Mouse (Mus musculus) hindlimb bud, embryonic 11.5 days (tissue): ENCODE results near the gene Lepr.
"Not testable (repeated sequence)": the region's sequence is repeated elsewhere in the genome, so short reads cannot be mapped to it uniquely, and the experiment has no call there.

Source experiments
- DNase-seq: peaks from one replicate; pipeline ENCODE4 v3.0.0-alpha.2; 2012; ENCODE audit warnings: low read depth, low spot score; ENCODE audit errors: extremely low spot score

Lepr gene

GRCm38 (mm10) chr4:101715302-101715701 lies 1.9 kb upstream of the Lepr start:
- DNase-seq: no peak

GRCm38 (mm10) chr4:101715805-101716204 lies 1.4 kb upstream of the Lepr start:
- DNase-seq: no peak

- no peak for DNase-seq
These were observed 1.9 kb downstream of the Lepr start for GRCm38 (mm10) chr4:101718991-101719580.

- DNase-seq: no peak
These were observed 4.5 kb downstream of the Lepr start for GRCm38 (mm10) chr4:101721705-101722104.

GRCm38 (mm10) chr4:101741973-101742372 lies 24.8 kb downstream of the Lepr start:
- DNase-seq: no peak

GRCm38 (mm10) chr4:101745534-101745933 lies 28.3 kb downstream of the Lepr start:
- DNase-seq: no peak

- no peak for DNase-seq
These were observed 43.3 kb downstream of the Lepr start for GRCm38 (mm10) chr4:101760490-101760889.

- DNase-seq: not testable (repeated sequence)
These were observed 126.7 kb downstream of the Lepr start, which contains the start of gene B020004J07Rik for GRCm38 (mm10) chr4:101843923-101844322. TSS of gene B020004J07Rik (minus strand) at chr4:101844023.

- no peak for DNase-seq
These were observed 133.7 kb downstream of the Lepr start for GRCm38 (mm10) chr4:101850908-101851307.

GRCm38 (mm10) chr4:101860873-101861272 lies 143.7 kb downstream of the Lepr start:
- DNase-seq: peak; percentile 20

GRCm38 (mm10) chr4:101862289-101862688 lies 145.1 kb downstream of the Lepr start:
- DNase-seq: no peak
